Mouse (Mus musculus) heart, postnatal 25 days (tissue): ENCODE measurements at regions not wholly inside any gene's neighbourhood (a gene's known extent, or its start where the extent isn't known, plus 50 kb on each side); places are given as distances from the start of the nearest gene placed in this dataset.

Source experiments
- DNase-seq: peaks from one replicate; pipeline ENCODE4 v3.0.0; 2022; ENCODE audit warnings: low spot score
- intact Hi-C: fragments of 180-260 bp; cut with DNase I; formaldehyde crosslinking; loops from one replicate; pipeline ENCODE4 v1.15.1; 2025

GRCm38 (mm10) chr4:154774332-154774731 is 62.9 kb upstream of the Ttc34 start:
- intact Hi-C loops = no loop called here

GRCm38 (mm10) chr4:154778818-154779217 is 58.4 kb upstream of the Ttc34 start:
- intact Hi-C loops = no loop called here
- DNase-seq = no peak

More at GRCm38 (mm10) chr4:154774332-154774731, 62.9 kb upstream of the Ttc34 start:
- no peak for DNase-seq

- no peak for DNase-seq
- intact Hi-C loops = no loop called here
These were observed 55.9 kb upstream of the Ttc34 start for GRCm38 (mm10) chr4:154781391-154781790.

GRCm38 (mm10) chr4:154782291-154782690 is 55.0 kb upstream of the Ttc34 start:
- intact Hi-C loops = no loop called here
- no peak for DNase-seq

- intact Hi-C loops = no loop called here
- DNase-seq = no peak
These were observed 51.8 kb upstream of the Ttc34 start for GRCm38 (mm10) chr4:154785282-154785987.

- DNase-seq = no peak
- intact Hi-C loops = no loop called here
These were observed 50.1 kb upstream of the Ttc34 start for GRCm38 (mm10) chr4:154787190-154787589.
